Mouse (Mus musculus) stomach, postnatal 0 days (tissue): ENCODE data around the gene Bcor.

Experiments used
- CTCF ChIP-seq: IDR thresholded peaks from 2 replicates; pipeline ENCODE4 v1.5.1; 2016; ENCODE audit warnings: antibody characterized with exemption, low read depth, mild to moderate bottlenecking, moderate library complexity
- EP300 ChIP-seq: optimal IDR thresholded peaks from 2 replicates; pipeline ENCODE3; 2016; ENCODE audit warnings: antibody characterized with exemption

- no peak for TF ChIP-seq EP300
- TF ChIP-seq CTCF: no peak
These were observed 8.7 kb downstream of the Bcor start for GRCm38 (mm10) chrX:12151269-12151995.
